Mouse (Mus musculus) gastrocnemius, postnatal 14 days (tissue): Measurements from ENCODE around the gene Tex35. TPM values are rescaled to one million over a fixed set of nuclear protein-coding genes. Genes with fewer than 3 reads are reported as not detected.

Experiments
- DNase-seq: peaks from one replicate; pipeline ENCODE4 v3.0.0; 2021; ENCODE audit warnings: mixed read lengths
- intact Hi-C: fragments of 180-260 bp; cut with DNase I; formaldehyde crosslinking; loops from one replicate; pipeline ENCODE4 v1.15.1; 2025; ENCODE audit warnings: low total_unique reads
- total RNA-seq, 2 experiments: library from RNA; stranded (reverse); gene quantifications; 2 replicates each; pipeline ENCODE4 v1.2.3; 2021

The Tex35 gene
- total RNA-seq, 2 experiments from 2014 or later, result not detected

- intact Hi-C loops, result no loop called here
- no peak for DNase-seq
These were observed 46.6 kb downstream of the Tex35 start for GRCm38 (mm10) chr1:157061800-157062444.

GRCm38 (mm10) chr1:157061170-157061569, 47.3 kb downstream of the Tex35 start:
- intact Hi-C loops, result no loop called here
- DNase-seq, result no peak

GRCm38 (mm10) chr1:157060441-157061135, 47.9 kb downstream of the Tex35 start:
- intact Hi-C loops, result no loop called here
- no peak for DNase-seq

GRCm38 (mm10) chr1:157055901-157056300, 52.6 kb downstream of the Tex35 start:
- intact Hi-C loops, result no loop called here

GRCm38 (mm10) chr1:157055288-157055831, 53.1 kb downstream of the Tex35 start:
- no peak for DNase-seq
- intact Hi-C loops, result no loop called here

More at GRCm38 (mm10) chr1:157055901-157056300, 52.6 kb downstream of the Tex35 start:
- no peak for DNase-seq

GRCm38 (mm10) chr1:157054659-157055058, 53.8 kb downstream of the Tex35 start:
- DNase-seq, result no peak
- intact Hi-C loops, result no loop called here

- intact Hi-C loops, result no loop called here
- no peak for DNase-seq
These were observed 58.6 kb downstream of the Tex35 start for GRCm38 (mm10) chr1:157049886-157050285.

Other genes with a start within 250 kb of the Tex35 start
- gene Ralgps2, start 169.1 kb downstream of the Tex35 start, total RNA-seq, result 1 to 10 TPM; 5.1 to 6.4 TPM